Mouse (Mus musculus) heart, embryonic 10.5 days (tissue): ENCODE measurements at regions not wholly inside any gene's neighbourhood (a gene's known extent, or its start where the extent isn't known, plus 50 kb on each side); places are given as distances from the start of the nearest gene placed in this dataset.

ENCODE experiments used
- DNase-seq: peaks from one replicate; pipeline ENCODE4 v3.0.0-alpha.2; 2017; ENCODE audit warnings: low spot score
- H3K27ac ChIP-seq: fragments of 300-500 bp; sonication (generic); 2 replicates; pipeline ENCODE4 v1.5.1; 2016; ENCODE audit warnings: mild to moderate bottlenecking
- H3K27me3 ChIP-seq: fragments of 300-500 bp; sonication (generic); 2 replicates; pipeline ENCODE4 v1.6.1; 2016; ENCODE audit warnings: mild to moderate bottlenecking; ENCODE audit not compliant: poor library complexity, insufficient read depth, severe bottlenecking
- H3K36me3 ChIP-seq: fragments of 300-500 bp; sonication (generic); 2 replicates; pipeline ENCODE4 v1.6.1; 2016; ENCODE audit warnings: mild to moderate bottlenecking, moderate library complexity
- H3K4me1 ChIP-seq: fragments of 300-500 bp; sonication (generic); 2 replicates; pipeline ENCODE4 v1.6.1; 2016; ENCODE audit warnings: mild to moderate bottlenecking
- H3K4me3 ChIP-seq: fragments of 300-500 bp; sonication (generic); 2 replicates; pipeline ENCODE4 v1.5.1; 2016; ENCODE audit warnings: mild to moderate bottlenecking, moderate library complexity
- H3K9me3 ChIP-seq: fragments of 300-500 bp; sonication (generic); 2 replicates; pipeline ENCODE4 v1.6.1; 2016; ENCODE audit warnings: mild to moderate bottlenecking, moderate library complexity
- WGBS: fragments of 180-500 bp; shearing (Covaris S2); methylation state at CpG from one replicate; pipeline ENCODE4 v1.1.7; 2016; 5-methylcytosine and 5-hydroxymethylcytosine counted together

DNA sequence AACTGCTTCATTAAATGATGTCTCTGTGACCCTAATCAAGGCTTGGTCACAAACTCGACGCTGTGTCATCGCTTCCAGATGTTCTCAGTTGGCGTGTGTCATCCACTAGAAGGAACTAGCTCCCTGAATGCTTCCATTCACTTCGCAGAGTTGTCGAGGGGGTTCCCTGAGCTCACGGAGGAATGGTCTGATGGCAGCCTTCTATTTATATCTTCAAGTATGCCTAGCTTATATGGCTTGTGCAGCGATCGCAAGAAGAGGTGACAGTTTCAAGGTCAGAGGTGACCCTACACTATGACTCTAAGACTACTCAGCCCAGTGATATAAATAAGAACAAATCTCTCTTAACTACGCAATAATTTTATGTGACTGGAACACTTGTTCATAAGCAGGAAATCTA is 126.3 kb downstream of the Nr4a2 start:
- Histone ChIP-seq H3K27me3 (no peaks in the 10 kb centered on the region), H3K9me3 (no peaks in the 10 kb centered on the region), H3K27ac (peak overlapping the region; percentile 69; the same call in 1 of the 2 replicates), H3K4me3 (no peak overlapping the region), H3K4me1 (0 out of 2 replicates have a peak, but pooled peaks cover 3% of the 10 kb centered on the region), H3K36me3 (no peaks in the 10 kb centered on the region)
- DNase-seq = peak; percentile 76
- WGBS = 49% methylated on average over 10 of the region's 10 CpGs

- Histone ChIP-seq H3K27ac (no peak overlapping the region), H3K9me3 (no peaks in the 10 kb centered on the region), H3K4me3 (no peak overlapping the region), H3K4me1 (0 out of 2 replicates have a peak, but pooled peaks cover 3% of the 10 kb centered on the region), H3K27me3 (no peaks in the 10 kb centered on the region), H3K36me3 (no peaks in the 10 kb centered on the region)
- DNase-seq = no peak
- WGBS = 74% methylated on average over 5 of the region's 5 CpGs
Measured at GRCm38 (mm10) chr2:56992851-56993250, 131.0 kb downstream of the Nr4a2 start.

- 81% methylated on average over 3 of the region's 3 CpGs for WGBS
- Histone ChIP-seq H3K4me1 (no peaks in the 10 kb centered on the region), H3K9me3 (no peaks in the 10 kb centered on the region), H3K27me3 (no peaks in the 10 kb centered on the region), H3K36me3 (no peaks in the 10 kb centered on the region), H3K4me3 (no peak overlapping the region), H3K27ac (no peak overlapping the region)
- no peak for DNase-seq
Measured at GRCm38 (mm10) chr2:56991821-56992220, 132.0 kb downstream of the Nr4a2 start.

GRCm38 (mm10) chr2:56990768-56991167 is 133.0 kb downstream of the Nr4a2 start:
- H3K36me3 ChIP-seq = no peaks in the 10 kb centered on the region
- H3K27me3 ChIP-seq = no peaks in the 10 kb centered on the region
- 70% methylated on average over 9 of the region's 9 CpGs for WGBS
- no peaks in the 10 kb centered on the region for H3K4me1 ChIP-seq
- no peak overlapping the region for H3K4me3 ChIP-seq
- no peak overlapping the region for H3K27ac ChIP-seq
- no peaks in the 10 kb centered on the region for H3K9me3 ChIP-seq
- DNase-seq = no peak

- Histone ChIP-seq H3K27ac (no peak overlapping the region), H3K9me3 (no peaks in the 10 kb centered on the region), H3K4me1 (no peaks in the 10 kb centered on the region), H3K27me3 (no peaks in the 10 kb centered on the region), H3K4me3 (no peak overlapping the region), H3K36me3 (no peaks in the 10 kb centered on the region)
- WGBS = 66% methylated on average over 4 of the region's 4 CpGs
- DNase-seq = no peak
Measured at GRCm38 (mm10) chr2:56983167-56983566, 140.6 kb downstream of the Nr4a2 start.

DNA sequence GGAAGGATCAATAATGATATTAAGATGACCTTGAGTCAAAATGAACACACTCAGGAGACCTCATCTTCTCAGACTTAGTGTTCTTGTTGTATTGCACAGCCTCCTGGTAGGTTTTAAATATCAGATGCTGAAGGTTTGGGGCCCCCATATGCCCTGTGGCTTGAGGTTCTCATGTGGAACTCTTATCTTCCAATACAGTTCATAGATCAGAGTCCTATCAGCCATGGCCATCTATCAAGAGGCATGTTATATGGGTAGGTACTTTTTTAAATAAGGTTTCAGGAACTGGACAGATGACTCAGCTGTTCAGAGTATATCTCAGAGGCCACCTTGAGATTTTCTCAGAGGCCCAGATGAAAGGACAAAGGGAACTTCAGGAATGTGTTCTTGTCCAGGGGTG is 143.2 kb downstream of the Nr4a2 start:
- no peaks in the 10 kb centered on the region for H3K27me3 ChIP-seq
- no peak overlapping the region for H3K4me3 ChIP-seq
- no peaks in the 10 kb centered on the region for H3K36me3 ChIP-seq
- H3K27ac ChIP-seq = no peak overlapping the region
- no peak for DNase-seq
- H3K4me1 ChIP-seq = no peaks in the 10 kb centered on the region
- no peaks in the 10 kb centered on the region for H3K9me3 ChIP-seq

GRCm38 (mm10) chr2:56975680-56976079 is 148.1 kb downstream of the Nr4a2 start:
- Histone ChIP-seq H3K9me3 (no peaks in the 10 kb centered on the region), H3K27ac (no peak overlapping the region), H3K27me3 (no peaks in the 10 kb centered on the region), H3K4me3 (no peak overlapping the region), H3K36me3 (no peaks in the 10 kb centered on the region), H3K4me1 (no peaks in the 10 kb centered on the region)
- DNase-seq = no peak
- 73% methylated on average over 1 of the region's 1 CpGs for WGBS

DNA sequence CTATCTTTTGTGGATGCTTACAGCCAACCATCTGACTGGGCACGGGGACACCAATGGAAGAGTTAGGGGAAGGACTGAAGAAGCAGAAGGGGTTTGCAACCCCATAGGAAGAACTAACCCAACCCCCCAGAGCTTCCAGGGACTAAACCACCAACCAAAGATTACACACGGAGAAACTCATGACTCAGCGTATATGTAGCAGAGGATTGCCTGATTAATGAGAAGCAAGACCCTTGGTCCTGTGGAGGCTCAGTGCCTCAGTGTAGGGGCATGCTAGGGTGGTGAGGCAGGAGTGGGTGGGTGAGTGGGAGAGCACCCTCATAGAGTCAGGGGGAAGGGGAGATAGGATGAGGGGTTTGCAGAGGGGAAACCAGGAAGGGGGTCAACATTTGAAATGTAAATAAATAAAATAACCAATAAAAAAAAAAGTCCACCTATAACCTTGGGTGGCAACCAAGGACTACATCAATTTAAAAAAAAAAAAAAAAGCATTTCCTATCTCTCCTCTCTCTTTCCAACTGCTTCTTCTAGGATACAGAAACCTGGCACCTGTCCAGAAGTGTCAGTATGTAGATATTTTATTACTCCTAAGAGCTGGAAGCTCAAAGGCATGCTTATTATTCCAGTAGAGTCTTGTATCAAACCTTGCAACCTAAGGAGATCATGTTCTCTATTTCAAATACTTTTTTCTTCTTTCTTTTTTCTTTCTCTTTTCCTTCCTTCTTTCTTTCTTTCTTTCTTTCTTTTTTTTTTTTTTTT is 159.7 kb downstream of the Nr4a2 start:
- Histone ChIP-seq H3K4me1 (no peaks in the 10 kb centered on the region), H3K27me3 (no peaks in the 10 kb centered on the region), H3K36me3 (no peaks in the 10 kb centered on the region), H3K4me3 (no peak overlapping the region), H3K27ac (no peak overlapping the region), H3K9me3 (no peaks in the 10 kb centered on the region)
- DNase-seq = no peak
- WGBS = 83% methylated on average over 3 of the region's 3 CpGs

DNA sequence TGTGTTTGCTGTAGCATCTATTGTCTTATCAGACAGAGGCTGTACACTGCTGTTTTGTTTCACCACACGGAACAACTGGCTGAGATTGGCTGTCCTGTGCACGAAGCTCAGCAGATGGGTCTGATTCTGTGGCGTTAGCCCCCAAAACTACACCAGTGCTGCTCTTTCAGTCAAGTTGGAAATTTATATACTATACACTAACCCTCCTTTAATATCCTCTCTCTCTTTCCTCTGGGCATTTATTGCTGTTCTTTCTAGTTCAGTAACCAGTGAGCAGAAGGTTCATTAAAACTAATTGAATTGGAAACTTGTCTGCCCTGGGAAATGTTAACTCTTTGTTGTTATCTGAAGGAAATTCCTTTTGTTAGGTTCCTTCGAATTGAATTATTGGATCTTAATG is 164.1 kb downstream of the Nr4a2 start:
- Histone ChIP-seq H3K27me3 (no peaks in the 10 kb centered on the region), H3K36me3 (no peaks in the 10 kb centered on the region), H3K9me3 (no peaks in the 10 kb centered on the region), H3K4me1 (no peaks in the 10 kb centered on the region), H3K27ac (no peak overlapping the region), H3K4me3 (no peak overlapping the region)
- no peak for DNase-seq
- WGBS = 71% methylated on average over 4 of the region's 4 CpGs

- Histone ChIP-seq H3K9me3 (no peaks in the 10 kb centered on the region), H3K4me3 (no peak overlapping the region), H3K27ac (no peak overlapping the region), H3K4me1 (no peaks in the 10 kb centered on the region), H3K27me3 (no peaks in the 10 kb centered on the region), H3K36me3 (no peaks in the 10 kb centered on the region)
- WGBS = 82% methylated on average over 8 of the region's 8 CpGs
- no peak for DNase-seq
Measured at GRCm38 (mm10) chr2:56953337-56953736, 170.5 kb downstream of the Nr4a2 start.

DNA sequence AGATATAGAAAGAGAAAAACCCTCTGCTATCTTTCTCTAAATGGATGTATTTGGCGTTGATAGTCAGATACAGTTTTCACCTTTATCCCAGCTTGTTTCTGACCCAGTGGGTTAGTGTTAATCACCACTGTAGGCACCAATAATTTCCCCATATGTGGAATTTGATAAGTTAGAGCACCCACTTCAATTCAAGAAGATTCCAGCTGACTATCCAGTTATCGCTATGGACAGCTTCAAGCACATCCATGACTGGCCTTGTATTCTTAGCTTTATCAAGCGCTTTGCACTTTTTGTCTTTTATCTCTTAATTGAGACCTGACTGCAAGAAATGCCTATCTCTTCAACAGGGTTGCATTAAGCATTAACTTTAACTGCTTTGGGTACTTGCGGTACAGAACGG is 211.3 kb downstream of the Nr4a2 start:
- Histone ChIP-seq H3K36me3 (no peaks in the 10 kb centered on the region), H3K27ac (no peak overlapping the region), H3K4me3 (no peak overlapping the region), H3K27me3 (no peaks in the 10 kb centered on the region), H3K4me1 (no peaks in the 10 kb centered on the region), H3K9me3 (no peaks in the 10 kb centered on the region)
- 77% methylated on average over 5 of the region's 5 CpGs for whole genome bisulfite sequencing
- no peak for DNase-seq

GRCm38 (mm10) chr2:56909096-56909865 is 214.5 kb downstream of the Nr4a2 start:
- H3K4me3 ChIP-seq = no peak overlapping the region
- no peaks in the 10 kb centered on the region for H3K9me3 ChIP-seq
- 74% methylated on average over 2 of the region's 2 CpGs for WGBS
- H3K27ac ChIP-seq = no peak overlapping the region
- H3K4me1 ChIP-seq = no peaks in the 10 kb centered on the region
- H3K36me3 ChIP-seq = no peaks in the 10 kb centered on the region
- no peaks in the 10 kb centered on the region for H3K27me3 ChIP-seq
- no peak for DNase-seq

DNA sequence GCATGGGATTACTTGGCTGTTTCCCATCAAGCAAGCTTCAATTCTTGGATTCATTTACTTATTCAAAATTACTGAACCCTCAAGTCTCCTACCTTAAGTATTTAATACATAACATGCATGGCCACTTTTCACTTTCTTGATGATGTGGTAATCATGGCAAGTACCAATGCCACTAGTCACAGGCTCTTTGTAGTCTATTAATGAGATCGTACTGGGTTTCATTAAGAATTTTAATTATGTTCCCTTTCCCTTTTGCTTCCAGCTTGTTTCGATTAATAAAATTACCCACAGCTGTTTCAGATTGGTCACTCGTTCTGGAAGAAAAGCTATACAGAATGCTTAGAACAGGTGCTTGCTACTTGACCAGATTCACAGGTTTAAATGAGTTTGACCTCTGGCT is 238.6 kb downstream of the Nr4a2 start:
- no peak for DNase-seq

More for the DNA sequence above, 238.6 kb downstream of the Nr4a2 start:
- no peak overlapping the region for H3K27ac ChIP-seq
- H3K27me3 ChIP-seq = no peaks in the 10 kb centered on the region
- H3K9me3 ChIP-seq = no peaks in the 10 kb centered on the region
- H3K4me3 ChIP-seq = no peak overlapping the region
- H3K4me1 ChIP-seq = no peaks in the 10 kb centered on the region
- H3K36me3 ChIP-seq = no peaks in the 10 kb centered on the region
- 68% methylated on average over 3 of the region's 3 CpGs for WGBS
